Mouse (Mus musculus) gastrocnemius, adult 8-10 months (tissue): ENCODE measurements around the gene Slc39a8. TPM values are rescaled to one million over a fixed set of nuclear protein-coding genes. Genes with fewer than 3 reads are reported as not detected.

Experiments used
- DNase-seq, 2 experiments: peaks; one replicate each; pipeline ENCODE4 v3.0.0; 2022; ENCODE audit warnings: low spot score in 2 of 2
- total RNA-seq, 4 experiments: library from RNA; stranded (reverse); gene quantifications; 2 replicates each; pipeline ENCODE4 v1.2.4; 2022

Gene Slc39a8
- total RNA-seq, 4 experiments from 2014 or later = 0.58 to 0.97 (median 0.68) TPM

- DNase-seq = no peak
These were observed 20.8 kb downstream of the Slc39a8 start for GRCm38 (mm10) chr3:135845860-135846259.

DNA sequence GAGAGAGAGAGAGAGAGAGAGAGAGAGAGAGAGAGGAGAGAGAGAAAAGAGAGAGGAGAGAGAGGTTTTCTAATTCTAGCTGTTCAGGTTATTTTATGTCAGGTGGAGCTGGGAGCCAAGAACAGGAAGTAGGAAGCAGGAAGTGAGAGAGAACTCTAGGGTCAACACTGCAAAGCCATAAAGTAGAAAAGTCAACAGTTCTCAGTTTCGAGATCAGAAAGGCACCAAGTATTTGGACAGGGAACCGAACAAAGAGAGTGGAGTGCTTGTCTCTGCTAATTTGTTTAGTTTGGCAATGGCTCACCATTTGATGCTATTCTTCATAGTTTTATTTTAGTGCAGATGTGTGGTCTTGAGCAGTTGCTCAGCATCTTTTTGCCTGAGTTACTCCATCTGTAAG is 26.5 kb downstream of the Slc39a8 start:
- DNase-seq = no peak

GRCm38 (mm10) chr3:135853604-135854297 is 28.7 kb downstream of the Slc39a8 start:
- DNase-seq = no peak

DNA sequence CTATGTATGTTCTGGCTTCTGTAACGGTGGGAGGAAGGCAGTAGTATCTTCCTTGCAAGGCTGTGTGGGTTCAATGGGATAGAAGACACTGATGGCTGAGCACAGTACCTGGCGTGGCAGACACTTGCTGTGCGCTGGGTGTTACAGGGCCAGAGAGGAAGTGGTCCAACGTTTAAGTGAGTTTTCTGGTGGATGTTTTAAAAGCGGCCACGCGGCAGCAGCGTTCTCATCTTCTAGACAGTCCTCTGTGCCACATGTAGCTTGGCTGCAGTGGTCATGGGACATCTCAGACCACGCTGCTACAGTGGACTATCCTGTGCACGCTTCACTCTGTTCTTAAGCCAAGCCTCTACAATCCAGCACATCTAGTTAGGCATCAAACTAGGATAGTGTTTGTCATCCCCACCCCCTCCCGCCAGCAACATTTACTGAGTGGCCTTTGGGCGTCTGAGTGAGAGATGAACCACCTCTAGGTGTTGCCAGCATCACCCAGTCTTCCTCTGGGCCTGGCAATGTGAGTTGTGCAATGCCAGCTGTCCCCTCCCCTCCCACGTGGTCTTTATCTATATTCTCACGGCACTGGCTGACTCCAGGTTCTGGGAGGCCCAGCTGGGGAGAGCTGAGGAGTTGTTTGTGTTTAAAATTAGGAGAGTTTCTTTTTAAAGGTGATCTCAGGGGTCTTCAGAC is 29.4 kb downstream of the Slc39a8 start:
- DNase-seq = no peak

- no peak for DNase-seq
These were observed 29.9 kb downstream of the Slc39a8 start for GRCm38 (mm10) chr3:135854985-135855340.

GRCm38 (mm10) chr3:135856303-135856702 is 31.2 kb downstream of the Slc39a8 start:
- no peak for DNase-seq

- no peak for DNase-seq
These were observed 32.1 kb downstream of the Slc39a8 start for GRCm38 (mm10) chr3:135857134-135857533.

GRCm38 (mm10) chr3:135859431-135859830 is 34.4 kb downstream of the Slc39a8 start:
- DNase-seq = no peak

DNA sequence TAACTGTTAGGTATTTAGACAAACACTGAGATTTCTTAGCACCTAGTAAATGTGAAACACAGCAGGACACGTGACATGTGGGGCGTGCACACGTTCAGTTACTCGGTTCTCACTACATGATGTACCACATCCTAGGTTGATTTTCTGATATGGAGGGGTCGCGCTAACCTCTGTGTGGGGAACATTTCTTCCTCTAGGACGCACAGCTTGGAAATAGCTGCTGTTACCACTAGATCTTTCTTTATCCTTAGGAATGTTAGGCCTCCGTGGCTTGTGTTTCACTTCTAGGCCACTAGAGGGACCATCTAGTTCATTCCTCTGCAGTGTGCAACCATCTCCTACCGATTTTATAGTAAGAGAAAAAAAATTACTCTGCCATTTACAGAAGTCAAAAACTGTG is 37.7 kb downstream of the Slc39a8 start:
- no peak for DNase-seq

DNA sequence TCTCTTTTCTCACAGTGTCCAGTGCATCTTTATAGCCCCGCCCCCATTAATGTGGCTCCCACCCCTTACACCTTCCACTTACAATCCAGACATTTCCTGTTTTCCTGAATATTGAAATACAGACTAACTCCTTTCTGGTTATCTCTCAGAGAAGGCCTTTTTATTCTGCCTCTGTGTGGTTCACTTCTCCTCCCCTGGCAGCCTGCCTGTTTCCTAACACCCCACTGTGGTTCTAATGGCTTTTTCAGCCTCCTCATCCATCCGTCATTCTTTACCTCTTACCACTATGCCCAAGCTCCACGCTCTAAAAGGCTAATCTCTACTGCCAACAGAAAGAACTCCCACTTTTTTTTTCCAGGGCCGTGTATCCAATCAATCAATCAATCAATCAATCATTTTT is 44.0 kb downstream of the Slc39a8 start:
- DNase-seq = no peak

GRCm38 (mm10) chr3:135872325-135872724 is 47.2 kb downstream of the Slc39a8 start:
- DNase-seq = no peak

DNA sequence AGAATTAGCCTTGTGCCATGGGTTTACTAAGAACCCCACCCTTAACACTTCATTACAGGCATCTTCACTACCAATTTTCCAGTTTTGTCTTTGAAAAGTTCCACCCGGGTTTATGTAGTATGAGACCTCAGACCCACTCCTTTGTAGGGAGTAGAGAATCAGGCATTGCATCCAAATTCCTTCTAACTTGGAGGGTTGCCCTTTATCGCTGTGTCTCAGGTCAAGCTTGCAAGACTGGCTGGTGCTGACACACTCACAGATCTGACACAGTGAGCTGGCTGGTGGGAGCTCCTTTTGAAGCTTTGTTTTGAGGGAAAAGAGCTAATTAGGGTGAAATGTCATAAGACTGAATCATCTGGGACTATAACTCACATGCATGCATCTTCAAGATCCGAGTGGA is 48.5 kb downstream of the Slc39a8 start:
- DNase-seq = no peak

GRCm38 (mm10) chr3:135878048-135878447 is 53.0 kb downstream of the Slc39a8 start:
- no peak for DNase-seq

DNA sequence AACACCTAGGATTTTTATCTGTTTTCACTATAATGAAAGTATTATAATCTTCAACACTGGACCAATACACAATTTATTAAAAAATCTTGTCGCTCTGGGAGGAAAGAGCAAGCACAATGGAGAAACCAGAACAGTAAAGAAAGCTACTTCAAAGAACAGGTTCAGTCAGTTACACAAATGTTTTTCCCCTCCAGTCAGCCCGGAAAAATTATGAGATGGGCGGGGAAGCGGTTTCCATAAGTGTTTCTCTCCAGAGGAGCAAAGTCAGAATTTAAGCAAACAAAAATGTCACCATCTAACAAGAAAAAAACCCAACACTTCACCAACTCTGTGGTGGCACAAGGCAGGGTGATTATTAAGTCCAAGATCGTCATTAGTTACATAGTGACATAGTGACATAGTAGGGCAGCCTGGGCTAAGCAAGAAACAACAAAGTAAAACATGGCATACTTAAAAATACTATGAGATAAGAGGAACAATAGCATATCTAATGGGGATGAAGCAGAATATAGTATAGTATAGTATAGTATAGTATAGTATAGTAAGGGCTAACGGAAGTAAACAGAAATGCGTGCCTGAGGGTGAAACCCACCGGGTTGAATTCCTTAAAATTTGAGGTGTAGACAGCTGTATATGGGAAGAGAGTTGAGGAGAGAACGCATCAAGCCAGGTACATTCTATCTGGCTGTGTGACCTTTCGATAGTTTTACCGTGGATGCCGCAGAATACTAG is 61.0 kb downstream of the Slc39a8 start:
- no peak for DNase-seq

GRCm38 (mm10) chr3:135886659-135887027 is 61.6 kb downstream of the Slc39a8 start:
- DNase-seq = peak; percentile 6 to 23

- no peak for DNase-seq
These were observed 62.2 kb downstream of the Slc39a8 start for GRCm38 (mm10) chr3:135887033-135887855.

- DNase-seq = no peak
These were observed 62.7 kb downstream of the Slc39a8 start for GRCm38 (mm10) chr3:135887856-135888155.

- DNase-seq = no peak
These were observed 64.3 kb downstream of the Slc39a8 start for GRCm38 (mm10) chr3:135889401-135889800.

GRCm38 (mm10) chr3:135903366-135903765 is 78.3 kb downstream of the Slc39a8 start:
- no peak for DNase-seq

DNA sequence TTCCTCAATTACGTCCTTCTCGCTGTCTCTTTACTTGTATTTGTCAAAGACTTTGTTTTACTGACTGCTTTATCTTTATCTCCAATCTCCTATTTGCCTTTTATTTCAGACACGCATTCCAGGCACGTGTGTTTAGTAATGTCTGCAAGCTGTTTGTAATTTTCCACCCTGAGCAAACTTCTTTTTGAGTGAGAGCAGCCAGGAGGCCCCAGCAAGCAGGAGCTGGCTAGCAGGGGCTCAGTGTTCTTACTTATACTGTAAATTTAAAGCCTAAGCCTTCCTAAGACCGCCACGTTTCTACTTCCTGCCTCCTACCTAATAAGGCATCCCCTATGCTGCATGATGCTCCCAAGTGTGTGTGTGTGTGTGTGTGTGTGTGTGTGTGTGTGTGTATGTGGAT is 79.8 kb downstream of the Slc39a8 start:
- no peak for DNase-seq

DNA sequence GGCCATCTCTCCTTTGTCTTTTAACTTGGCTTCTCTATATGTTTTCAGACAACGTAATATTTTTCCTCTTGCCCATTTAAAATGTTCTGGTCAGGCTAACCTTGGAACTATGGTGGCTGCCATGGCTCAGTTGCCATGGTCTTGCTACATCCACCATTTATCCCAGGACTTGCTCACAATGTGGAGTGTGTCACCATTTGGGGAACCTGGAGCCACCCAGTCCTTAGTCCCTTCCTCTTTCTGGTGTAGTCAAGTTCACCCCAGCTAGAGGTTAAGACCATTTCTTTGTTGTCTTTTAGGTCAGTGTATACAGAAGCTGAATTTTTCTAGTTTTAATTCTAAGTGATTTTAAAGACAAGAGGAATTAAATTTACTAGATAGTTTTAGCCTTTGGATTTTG is 80.7 kb downstream of the Slc39a8 start:
- DNase-seq = no peak

DNA sequence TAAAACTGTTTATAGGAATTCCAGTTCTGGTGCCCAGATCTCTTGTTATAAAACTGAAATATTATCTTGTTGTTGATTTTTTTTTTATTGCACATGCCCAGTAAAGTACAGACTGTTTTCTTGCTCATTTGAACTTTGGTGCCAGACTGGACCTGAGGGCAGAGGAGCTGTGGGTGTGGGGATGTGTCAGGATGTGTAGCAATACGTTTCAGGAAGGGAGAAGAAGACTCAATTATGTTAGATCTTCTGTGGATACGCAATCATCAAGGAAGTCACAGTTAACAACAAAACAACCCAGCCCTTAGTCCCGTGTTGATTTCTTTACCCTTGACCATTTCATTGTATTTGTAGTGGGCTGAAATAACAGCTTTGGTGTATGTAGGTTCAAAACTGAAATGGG is 81.9 kb downstream of the Slc39a8 start:
- DNase-seq = no peak
